Mouse (Mus musculus) mature B cell (primary cell): ENCODE measurements around the gene Glt6d1.

Experiments used
- in situ Hi-C: fragments of 300-500 bp; cut with MboI; formaldehyde crosslinking; loops from 2 replicates; pipeline ENCODE4 v1.14.3; 2019

Gene Glt6d1

DNA sequence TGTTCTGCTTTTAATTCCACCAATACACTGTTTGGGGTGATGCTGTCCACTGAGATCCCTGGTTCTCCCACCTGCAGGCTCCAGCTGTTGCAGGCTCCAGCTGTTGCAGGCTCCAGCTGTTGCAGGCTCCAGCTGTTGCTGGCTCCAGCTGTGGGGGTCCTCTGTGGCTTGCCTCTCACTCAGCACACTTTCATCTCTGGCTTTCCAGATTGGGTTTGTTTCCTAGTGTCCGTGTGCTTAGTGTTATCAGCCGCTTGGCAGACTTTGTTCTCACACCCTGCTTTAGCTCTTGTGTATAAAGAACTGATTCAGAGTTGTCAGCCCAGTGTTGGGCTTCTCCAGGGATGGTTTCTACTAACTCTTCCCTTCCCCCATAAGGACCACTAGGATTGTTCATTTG is 18.0 kb downstream of the Glt6d1 start:
- in situ Hi-C loops = no loop called here

- in situ Hi-C loops = no loop called here
Observed at GRCm38 (mm10) chr2:25789092-25789491, 26.6 kb downstream of the Glt6d1 start.

GRCm38 (mm10) chr2:25785573-25786322 is 29.9 kb downstream of the Glt6d1 start:
- in situ Hi-C loops = no loop called here

- in situ Hi-C loops = no loop called here
Observed at GRCm38 (mm10) chr2:25781957-25782356, 33.7 kb downstream of the Glt6d1 start, which contains the start of gene Gm13539. Gm13539 (plus strand) TSS chr2:25782257.

DNA sequence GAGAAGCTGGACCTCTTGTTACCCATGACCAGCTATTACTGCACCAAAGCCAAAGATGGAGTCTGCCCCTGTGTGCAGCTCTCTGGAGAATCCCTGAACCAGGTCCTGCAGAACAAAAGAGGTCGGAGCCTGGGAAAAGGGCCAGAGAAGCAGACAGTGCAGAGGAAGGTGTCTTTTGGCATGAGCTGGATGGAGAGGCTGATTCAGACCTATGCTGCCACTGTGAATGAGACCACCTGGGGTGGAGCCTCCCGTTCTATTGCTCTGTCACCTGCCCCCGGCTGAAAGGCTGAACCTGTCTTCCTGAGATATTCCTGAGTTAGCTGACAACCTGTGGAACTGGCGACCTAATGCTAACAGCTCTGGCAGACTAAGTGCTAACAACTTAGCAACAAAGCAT is 34.7 kb downstream of the Glt6d1 start:
- in situ Hi-C loops = no loop called here

- in situ Hi-C loops = no loop called here
Observed at GRCm38 (mm10) chr2:25779076-25779475, 36.6 kb downstream of the Glt6d1 start.

DNA sequence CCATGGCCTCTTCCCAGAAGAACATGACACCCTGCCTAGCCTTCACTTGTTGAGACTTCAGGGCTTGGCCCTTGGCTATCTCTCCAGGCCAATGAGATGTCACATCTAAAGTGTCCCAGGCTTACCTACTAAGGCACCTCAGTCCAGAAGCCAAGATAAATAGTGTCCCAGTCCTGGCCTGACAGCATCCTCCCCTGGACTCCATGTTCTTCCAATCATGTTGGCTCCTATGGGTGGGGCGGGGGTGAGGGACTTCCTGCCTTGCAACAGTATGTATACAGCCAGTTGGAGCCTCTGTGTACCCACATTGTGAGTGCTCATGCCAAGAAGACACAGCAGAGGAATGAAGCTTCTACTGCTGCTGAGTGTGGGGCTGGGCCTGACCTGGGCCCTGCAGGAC is 38.9 kb downstream of the Glt6d1 start, which contains the start of gene Lcn11:
Gene Lcn11 (plus strand): TSS at position 301 of the 400 bp plus-strand sequence.
- in situ Hi-C loops = no loop called here

GRCm38 (mm10) chr2:25775991-25776390 is 39.7 kb downstream of the Glt6d1 start:
- in situ Hi-C loops = no loop called here

GRCm38 (mm10) chr2:25774640-25775039 is 41.0 kb downstream of the Glt6d1 start:
- in situ Hi-C loops = no loop called here

- in situ Hi-C loops = no loop called here
Observed at GRCm38 (mm10) chr2:25773507-25773906, 42.1 kb downstream of the Glt6d1 start.

- in situ Hi-C loops = no loop called here
Observed at GRCm38 (mm10) chr2:25767764-25768163, 47.9 kb downstream of the Glt6d1 start.

DNA sequence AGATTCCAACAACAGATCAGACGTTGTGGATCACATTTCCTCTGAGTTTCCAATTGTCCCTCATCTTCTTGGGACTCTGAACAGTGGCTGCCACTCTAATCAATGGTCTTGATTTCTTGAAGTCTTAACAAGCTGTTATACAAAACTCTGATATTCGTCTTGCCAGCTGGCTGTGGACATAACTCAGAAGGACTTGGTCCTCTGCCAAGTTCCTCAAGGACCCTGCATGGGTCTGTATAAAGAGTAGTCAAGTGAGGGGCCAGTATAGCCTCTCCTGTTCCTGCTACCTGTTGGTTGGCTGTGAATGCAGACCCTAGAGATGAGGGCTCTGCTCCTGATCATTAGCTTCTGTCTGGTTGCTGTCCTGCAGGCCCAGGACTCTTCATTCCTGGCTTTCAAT is 50.4 kb downstream of the Glt6d1 start, which contains the start of gene Lcn3:
Gene Lcn3 (plus strand): TSS at position 301 of the 400 bp plus-strand sequence.
- in situ Hi-C loops = no loop called here

DNA sequence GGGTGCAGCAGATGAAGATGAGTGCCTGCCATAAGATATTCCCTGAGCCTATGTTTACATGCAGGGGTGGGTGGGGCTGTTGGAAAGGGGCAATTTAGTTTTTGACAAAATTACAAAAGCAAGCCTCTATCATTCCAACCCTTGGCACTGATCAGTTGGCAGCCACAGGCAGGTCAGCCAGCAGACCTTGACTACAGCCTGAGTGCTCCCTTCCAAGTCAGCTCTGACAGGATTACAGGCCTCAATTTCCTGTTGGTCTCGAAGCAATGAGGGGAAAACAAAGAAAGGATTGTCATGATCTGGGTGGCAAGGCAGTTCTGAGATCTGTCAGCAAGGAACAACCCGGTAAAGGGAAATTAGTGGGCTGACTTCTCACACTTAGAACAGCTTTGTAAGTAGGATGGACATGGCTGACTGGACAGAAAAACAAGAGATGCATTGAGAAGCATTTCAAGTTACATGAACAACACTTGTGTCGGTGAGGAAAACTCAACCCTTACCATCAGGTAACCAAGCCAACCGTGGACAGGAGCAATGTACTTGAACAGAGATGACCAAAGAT is 57.5 kb downstream of the Glt6d1 start:
- in situ Hi-C loops = no loop called here

- in situ Hi-C loops = no loop called here
Observed at GRCm38 (mm10) chr2:25754201-25754600, 61.4 kb downstream of the Glt6d1 start.
